15 mouse cellular contexts compared by ENCODE assay signal in the genomic region with DNA sequence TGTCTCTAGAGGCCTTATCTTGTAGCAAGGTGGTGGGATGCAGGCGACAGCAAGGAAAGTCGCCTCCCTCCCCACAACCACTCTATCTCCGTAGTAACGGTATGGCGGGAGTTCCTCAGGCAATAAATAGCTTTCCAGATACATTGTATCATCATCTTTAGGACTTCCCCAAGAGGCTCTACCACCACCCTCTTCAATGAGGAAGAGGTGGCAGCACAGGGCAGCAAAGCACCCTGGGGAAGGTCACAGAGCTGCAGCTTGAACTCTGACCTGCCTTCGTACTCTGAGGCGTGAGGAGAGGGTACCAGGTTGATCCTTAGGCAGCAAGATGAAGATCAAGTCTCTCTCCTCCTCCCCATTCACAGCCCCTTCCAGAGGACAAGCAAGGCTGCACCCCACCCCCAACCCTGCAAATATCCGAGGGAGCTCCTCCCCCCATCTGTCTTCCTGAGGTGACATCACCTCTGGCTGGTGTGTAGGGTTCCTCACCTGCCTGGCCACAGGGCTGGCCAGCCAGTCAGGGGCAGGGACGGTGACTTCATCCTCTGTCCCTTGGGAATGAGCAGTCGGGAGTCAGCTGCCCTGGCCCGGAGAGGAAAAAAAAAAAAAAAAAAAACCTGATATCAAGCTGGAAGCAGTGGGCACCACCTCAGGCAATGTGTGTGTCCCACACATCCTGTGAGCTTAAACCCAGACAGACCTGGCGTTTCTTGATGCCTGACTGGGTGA. TPM values are rescaled to one million over a fixed set of nuclear protein-coding genes. Genes with fewer than 3 reads are reported as not detected.
DNase-seq lines count a peak whose midpoint lies in the region; ATAC-seq and TF ChIP-seq lines count a peak whose summit lies in the region.
"Had no signal": no experiment of that assay in that cellular context is flagged by ENCODE, and none has a peak within 500 bp of the region (broad histone marks: within the 10 kb centered on the region; RNA-seq: fewer than 3 reads in every experiment).

No protein-coding gene starts in this region.

- H3K27ac ChIP-seq in layer of hippocampus, adult 2 months = peak overlapping the region; percentile 37; the same call in 1 of the 2 replicates
- H3K27ac ChIP-seq in bone marrow macrophage, adult 2 months (ENCODE audit: insufficient read depth, low read depth, low read length) = peak overlapping the region; percentile 81
- H3K27ac ChIP-seq in heart, embryonic 13.5 days (replicated peaks) = peak overlapping the region; percentile 61
- H3K27ac ChIP-seq in liver, embryonic 16.5 days (ENCODE audit: low read length) = no peak overlapping the region
- H3K27ac ChIP-seq in hindbrain, embryonic 14.5 days = no peak overlapping the region
- H3K27ac ChIP-seq: hindbrain, embryonic 12.5 days; neural tube, embryonic 12.5 days had no signal

- TF ChIP-seq CTCF in layer of hippocampus, adult 2 months (conservative IDR thresholded peaks at IDR 0.05) = no peak
- TF ChIP-seq CTCF in bone marrow macrophage, adult 2 months (IDR thresholded peaks at IDR 0.05; ENCODE audit: low read depth, low read length) = no peak

- peak; percentile 39; the same call in 1 of the 2 replicates for ATAC-seq in heart, embryonic 13.5 days (ENCODE audit: extremely low read depth, insufficient number of reproducible peaks, low FRiP score, low TSS enrichment)
- ATAC-seq in liver, embryonic 16.5 days (ENCODE audit: low read depth) = peak; percentile 62
- no peak for ATAC-seq in hindbrain, embryonic 14.5 days (ENCODE audit: low FRiP score)

- H3K27me3 ChIP-seq in heart, embryonic 13.5 days (replicated peaks) = no peaks in the 10 kb centered on the region
- no peaks in the 10 kb centered on the region for H3K27me3 ChIP-seq in liver, embryonic 16.5 days (ENCODE audit: control insufficient read depth, insufficient read depth, low read depth, low read length)
- no peaks in the 10 kb centered on the region for H3K27me3 ChIP-seq in hindbrain, embryonic 14.5 days (ENCODE audit: control insufficient read depth, insufficient read depth, low read length)
- H3K27me3 ChIP-seq: neural tube, embryonic 12.5 days had no signal

- H3K4me2 ChIP-seq in heart, embryonic 13.5 days = peak overlapping the region; percentile 34
- no peak overlapping the region for H3K4me2 ChIP-seq in liver, embryonic 16.5 days (ENCODE audit: low read depth, low read length)
- H3K4me2 ChIP-seq in hindbrain, embryonic 14.5 days (replicated peaks) = no peak overlapping the region
- H3K4me2 ChIP-seq: hindbrain, embryonic 12.5 days; neural tube, embryonic 12.5 days had no signal

- no peak overlapping the region for H3K4me3 ChIP-seq in layer of hippocampus, adult 2 months
- H3K4me3 ChIP-seq in bone marrow macrophage, adult 2 months (ENCODE audit: insufficient read depth, low read length) = peak overlapping the region; percentile 27
- H3K4me3 ChIP-seq in heart, embryonic 13.5 days = no peak overlapping the region
- no peak overlapping the region for H3K4me3 ChIP-seq in liver, embryonic 16.5 days (ENCODE audit: low read depth, low read length)
- no peak overlapping the region for H3K4me3 ChIP-seq in hindbrain, embryonic 14.5 days (replicated peaks; ENCODE audit: low read length)
- H3K4me3 ChIP-seq: hindbrain, embryonic 12.5 days; neural tube, embryonic 12.5 days had no signal

- H3K9ac ChIP-seq in heart, embryonic 13.5 days = peak overlapping the region; percentile 45
- H3K9ac ChIP-seq in liver, embryonic 16.5 days (ENCODE audit: low read depth, low read length) = no peak overlapping the region
- no peak overlapping the region for H3K9ac ChIP-seq in hindbrain, embryonic 14.5 days
- H3K9ac ChIP-seq: hindbrain, embryonic 12.5 days; neural tube, embryonic 12.5 days had no signal

- WGBS in heart, embryonic 13.5 days = 17% methylated on average over 12 of the region's 12 CpGs
- WGBS in liver, embryonic 16.5 days (ENCODE audit: insufficient replicate concordance) = 22% methylated on average over 12 of the region's 12 CpGs
- 44% methylated on average over 12 of the region's 12 CpGs for WGBS in hindbrain, embryonic 14.5 days

- peaks cover 18% of the 10 kb centered on the region; the same call in 1 of the 2 replicates for H3K36me3 ChIP-seq in heart, embryonic 13.5 days
- no peaks in the 10 kb centered on the region for H3K36me3 ChIP-seq in liver, embryonic 16.5 days (ENCODE audit: control insufficient read depth, insufficient read depth)
- no peaks in the 10 kb centered on the region for H3K36me3 ChIP-seq in hindbrain, embryonic 14.5 days (replicated peaks; ENCODE audit: control insufficient read depth, insufficient read depth)
- H3K36me3 ChIP-seq: G1E; hindbrain, embryonic 12.5 days; neural tube, embryonic 12.5 days had no signal

- no peaks in the 10 kb centered on the region for H3K9me3 ChIP-seq in heart, embryonic 13.5 days
- H3K9me3 ChIP-seq in liver, embryonic 16.5 days (replicated peaks; ENCODE audit: control insufficient read depth, low read length) = no peaks in the 10 kb centered on the region
- H3K9me3 ChIP-seq in hindbrain, embryonic 14.5 days (ENCODE audit: control insufficient read depth, low read length) = no peaks in the 10 kb centered on the region
- H3K9me3 ChIP-seq: hindbrain, embryonic 12.5 days; neural tube, embryonic 12.5 days had no signal

- H3K4me1 ChIP-seq in bone marrow macrophage, adult 2 months (ENCODE audit: control insufficient read depth, insufficient read depth, low read length) = peaks cover 45% of the 10 kb centered on the region
- peaks cover 80% of the 10 kb centered on the region for H3K4me1 ChIP-seq in heart, embryonic 13.5 days
- H3K4me1 ChIP-seq in liver, embryonic 16.5 days (ENCODE audit: control insufficient read depth, low read depth, low read length) = peaks cover 27% of the 10 kb centered on the region
- peaks cover 18% of the 10 kb centered on the region for H3K4me1 ChIP-seq in hindbrain, embryonic 14.5 days (replicated peaks; ENCODE audit: control insufficient read depth, insufficient read depth, low read length)

- DNase-seq in layer of hippocampus, adult 2 months (ENCODE audit: low spot score in 2 of 2) = no peak
- no peak for DNase-seq in layer of hippocampus, adult 9-11 months
- no peak for DNase-seq in cerebellum, postnatal 36 days
- no peak for DNase-seq in spleen, postnatal 36 days (ENCODE audit: low spot score in 2 of 2)
- no peak for DNase-seq in hindbrain, embryonic 14.5 days (ENCODE audit: low spot score)
- DNase-seq: cerebellum, adult 11-12 months had no signal

- TF ChIP-seq POLR2A in bone marrow macrophage, adult 2 months (IDR thresholded peaks at IDR 0.05; ENCODE audit: borderline replicate concordance, low read depth, low read length) = no peak

RNA-seq across cellular contexts. Expression of a gene that starts 41.1 kb away (rescaled TPM):
- total RNA-seq in layer of hippocampus, adult 2 months (2021) = 1 to 10 TPM; 3.8 to 4.2 TPM
- polyA plus RNA-seq in bone marrow macrophage, adult 2 months (2012; ENCODE audit: insufficient read depth, insufficient read length, missing spikeins) = not detected in 2 replicates
- 0.86 and 0.93 TPM in 2 replicates for polyA plus RNA-seq in heart, embryonic 13.5 days (2015; fragmentation: Nextera tagmentation; extraction: Ambion mirVana)
- polyA plus RNA-seq in liver, embryonic 16.5 days (2015; fragmentation: Nextera tagmentation; extraction: Ambion mirVana) = not detected in 2 replicates
- 0.57 and 0.99 TPM in 2 replicates for polyA plus RNA-seq in hindbrain, embryonic 14.5 days (2014; fragmentation: Nextera tagmentation; extraction: Ambion mirVana)
- total RNA-seq: G1E; megakaryocyte-erythroid progenitor cell, adult 5-6 weeks had no signal
- polyA plus RNA-seq: G1E had no signal

RNA-seq across cellular contexts. Expression of a gene that starts 52.6 kb away (rescaled TPM):
- total RNA-seq in layer of hippocampus, adult 2 months (2021) = not detected
- polyA plus RNA-seq in bone marrow macrophage, adult 2 months (2012; ENCODE audit: insufficient read depth, insufficient read length, missing spikeins) = not detected in 2 replicates
- polyA plus RNA-seq in heart, embryonic 13.5 days (2015; fragmentation: Nextera tagmentation; extraction: Ambion mirVana) = not detected in 2 replicates
- polyA plus RNA-seq in liver, embryonic 16.5 days (2015; fragmentation: Nextera tagmentation; extraction: Ambion mirVana) = not detected in 2 replicates
- not detected in 2 replicates for polyA plus RNA-seq in hindbrain, embryonic 14.5 days (2014; fragmentation: Nextera tagmentation; extraction: Ambion mirVana)
- total RNA-seq: adrenal gland, adult 18-20 months; G1E; layer of hippocampus, adult 8-10 months; megakaryocyte-erythroid progenitor cell, adult 5-6 weeks had no signal
- polyA plus RNA-seq: G1E; hindbrain, embryonic 12.5 days; neural tube, embryonic 12.5 days had no signal

Comparison
In these comparisons a context has a peak if more than half of its experiments do, and no peak if none do; other contexts are left out.
1. H3K27ac ChIP-seq: peak in layer of hippocampus, adult 2 months (single experiment), bone marrow macrophage, adult 2 months (single experiment) and heart, embryonic 13.5 days (single experiment); none in liver, embryonic 16.5 days (single experiment) and hindbrain, embryonic 14.5 days (single experiment).